Mouse (Mus musculus) heart, postnatal 0 days (tissue): ENCODE results near the gene Smchd1.

Experiments used
- CTCF ChIP-seq: IDR thresholded peaks from 2 replicates; pipeline ENCODE4 v1.5.1; 2016; ENCODE audit warnings: antibody characterized with exemption, control low read depth, low read depth
- EP300 ChIP-seq: IDR thresholded peaks from 2 replicates; pipeline ENCODE4 v1.6.1; 2016; ENCODE audit warnings: antibody characterized with exemption, low read depth

- no peak for TF ChIP-seq CTCF
- no peak for TF ChIP-seq EP300
Measured at GRCm38 (mm10) chr17:71301413-71301812, 173.7 kb downstream of the Smchd1 start.
